Mouse (Mus musculus): Measurements from ENCODE around the gene Sec14l1. TPM values are rescaled to one million over a fixed set of nuclear protein-coding genes. Genes with fewer than 3 reads are reported as not detected.

The Sec14l1 gene
- polyA plus RNA-seq, 1 experiment, result 190 TPM

GRCm38 (mm10) chr11:117159257-117159945, 44.4 kb downstream of the Sec14l1 start:
- TF ChIP-seq POLR2A (IDR thresholded peaks at IDR 0.05; ENCODE audit: extremely low read depth, insufficient read depth, low read length) (no peak), CTCF (IDR thresholded peaks at IDR 0.05; ENCODE audit: extremely low read depth, insufficient read depth, low read length) (no peak)
- Histone ChIP-seq H3K4me3 (ENCODE audit: insufficient read depth, low read length) (no peak overlapping the region), H3K27ac (ENCODE audit: insufficient read depth, low read length) (no peak overlapping the region), H3K4me1 (ENCODE audit: control insufficient read depth, insufficient read depth, low read length) (peaks cover 8% of the 10 kb centered on the region)

GRCm38 (mm10) chr11:117159946-117160307, 45.0 kb downstream of the Sec14l1 start:
- no peak overlapping the region for H3K4me3 ChIP-seq (ENCODE audit: insufficient read depth, low read length)
- no peak overlapping the region for H3K27ac ChIP-seq (ENCODE audit: insufficient read depth, low read length)

GRCm38 (mm10) chr11:117160791-117161190, 45.8 kb downstream of the Sec14l1 start:
- Histone ChIP-seq H3K4me3 (ENCODE audit: insufficient read depth, low read length) (no peak overlapping the region), H3K27ac (ENCODE audit: insufficient read depth, low read length) (no peak overlapping the region), H3K4me1 (ENCODE audit: control insufficient read depth, insufficient read depth, low read length) (peaks cover 8% of the 10 kb centered on the region)
- TF ChIP-seq POLR2A (IDR thresholded peaks at IDR 0.05; ENCODE audit: extremely low read depth, insufficient read depth, low read length) (no peak), CTCF (IDR thresholded peaks at IDR 0.05; ENCODE audit: extremely low read depth, insufficient read depth, low read length) (no peak)

More at GRCm38 (mm10) chr11:117159946-117160307, 45.0 kb downstream of the Sec14l1 start:
- TF ChIP-seq POLR2A (IDR thresholded peaks at IDR 0.05; ENCODE audit: extremely low read depth, insufficient read depth, low read length), result no peak
- TF ChIP-seq CTCF (IDR thresholded peaks at IDR 0.05; ENCODE audit: extremely low read depth, insufficient read depth, low read length), result no peak
- H3K4me1 ChIP-seq (ENCODE audit: control insufficient read depth, insufficient read depth, low read length), result peaks cover 8% of the 10 kb centered on the region

GRCm38 (mm10) chr11:117161574-117161973, 46.6 kb downstream of the Sec14l1 start:
- Histone ChIP-seq H3K27ac (ENCODE audit: insufficient read depth, low read length) (no peak overlapping the region), H3K4me1 (ENCODE audit: control insufficient read depth, insufficient read depth, low read length) (peaks cover 8% of the 10 kb centered on the region)
- TF ChIP-seq POLR2A (IDR thresholded peaks at IDR 0.05; ENCODE audit: extremely low read depth, insufficient read depth, low read length), result 0 out of 2 replicates have a peak, but pooled peaks have one; percentile 17
- TF ChIP-seq CTCF (IDR thresholded peaks at IDR 0.05; ENCODE audit: extremely low read depth, insufficient read depth, low read length), result no peak

GRCm38 (mm10) chr11:117163098-117163497, 48.1 kb downstream of the Sec14l1 start:
- no peak overlapping the region for H3K27ac ChIP-seq (ENCODE audit: insufficient read depth, low read length)

More at GRCm38 (mm10) chr11:117161574-117161973, 46.6 kb downstream of the Sec14l1 start:
- no peak overlapping the region for H3K4me3 ChIP-seq (ENCODE audit: insufficient read depth, low read length)

GRCm38 (mm10) chr11:117163771-117164170, 48.8 kb downstream of the Sec14l1 start:
- TF ChIP-seq POLR2A (IDR thresholded peaks at IDR 0.05; ENCODE audit: extremely low read depth, insufficient read depth, low read length) (no peak), CTCF (IDR thresholded peaks at IDR 0.05; ENCODE audit: extremely low read depth, insufficient read depth, low read length) (no peak)
- Histone ChIP-seq H3K4me3 (ENCODE audit: insufficient read depth, low read length) (no peak overlapping the region), H3K4me1 (ENCODE audit: control insufficient read depth, insufficient read depth, low read length) (0 out of 2 replicates have a peak, but pooled peaks cover under 1% of the 10 kb centered on the region), H3K27ac (ENCODE audit: insufficient read depth, low read length) (no peak overlapping the region)

More at GRCm38 (mm10) chr11:117163098-117163497, 48.1 kb downstream of the Sec14l1 start:
- Histone ChIP-seq H3K4me3 (ENCODE audit: insufficient read depth, low read length) (no peak overlapping the region), H3K4me1 (ENCODE audit: control insufficient read depth, insufficient read depth, low read length) (peaks cover 4% of the 10 kb centered on the region)
- TF ChIP-seq POLR2A (IDR thresholded peaks at IDR 0.05; ENCODE audit: extremely low read depth, insufficient read depth, low read length) (no peak), CTCF (IDR thresholded peaks at IDR 0.05; ENCODE audit: extremely low read depth, insufficient read depth, low read length) (no peak)

- no peak overlapping the region for H3K4me3 ChIP-seq (ENCODE audit: insufficient read depth, low read length)
- TF ChIP-seq POLR2A (IDR thresholded peaks at IDR 0.05; ENCODE audit: extremely low read depth, insufficient read depth, low read length), result no peak
- TF ChIP-seq CTCF (IDR thresholded peaks at IDR 0.05; ENCODE audit: extremely low read depth, insufficient read depth, low read length), result no peak
- H3K27ac ChIP-seq (ENCODE audit: insufficient read depth, low read length), result peak overlapping the region; percentile 69
- H3K4me1 ChIP-seq (ENCODE audit: control insufficient read depth, insufficient read depth, low read length), result 0 out of 2 replicates have a peak, but pooled peaks cover 6% of the 10 kb centered on the region
Observed at GRCm38 (mm10) chr11:117168278-117169087, 53.5 kb downstream of the Sec14l1 start.

- no peak for TF ChIP-seq CTCF (IDR thresholded peaks at IDR 0.05; ENCODE audit: extremely low read depth, insufficient read depth, low read length)
- Histone ChIP-seq H3K4me1 (ENCODE audit: control insufficient read depth, insufficient read depth, low read length) (0 out of 2 replicates have a peak, but pooled peaks cover 6% of the 10 kb centered on the region), H3K4me3 (ENCODE audit: insufficient read depth, low read length) (no peak overlapping the region), H3K27ac (ENCODE audit: insufficient read depth, low read length) (peak overlapping the region; percentile 69; the same call in 1 of the 2 replicates)
Observed at GRCm38 (mm10) chr11:117169088-117169635, 54.2 kb downstream of the Sec14l1 start.

- TF ChIP-seq CTCF (IDR thresholded peaks at IDR 0.05; ENCODE audit: extremely low read depth, insufficient read depth, low read length), result no peak
- no peak for TF ChIP-seq POLR2A (IDR thresholded peaks at IDR 0.05; ENCODE audit: extremely low read depth, insufficient read depth, low read length)
- peak overlapping the region; percentile 24; the same call in 1 of the 2 replicates for H3K27ac ChIP-seq (ENCODE audit: insufficient read depth, low read length)
- 0 out of 2 replicates have a peak, but pooled peaks cover 9% of the 10 kb centered on the region for H3K4me1 ChIP-seq (ENCODE audit: control insufficient read depth, insufficient read depth, low read length)
- H3K4me3 ChIP-seq (ENCODE audit: insufficient read depth, low read length), result no peak overlapping the region
Observed at GRCm38 (mm10) chr11:117169801-117170565, 55.0 kb downstream of the Sec14l1 start.
